Mouse (Mus musculus): ENCODE data around the gene Taldo1. TPM values are rescaled to one million over a fixed set of nuclear protein-coding genes. Genes with fewer than 3 reads are reported as not detected.
"Not testable (repeated sequence)": the region's sequence is repeated elsewhere in the genome, so short reads cannot be mapped to it uniquely, and the experiment has no call there.

Taldo1 gene
- polyA plus RNA-seq, 1 experiment from 2014 or later: 468 TPM

DNA sequence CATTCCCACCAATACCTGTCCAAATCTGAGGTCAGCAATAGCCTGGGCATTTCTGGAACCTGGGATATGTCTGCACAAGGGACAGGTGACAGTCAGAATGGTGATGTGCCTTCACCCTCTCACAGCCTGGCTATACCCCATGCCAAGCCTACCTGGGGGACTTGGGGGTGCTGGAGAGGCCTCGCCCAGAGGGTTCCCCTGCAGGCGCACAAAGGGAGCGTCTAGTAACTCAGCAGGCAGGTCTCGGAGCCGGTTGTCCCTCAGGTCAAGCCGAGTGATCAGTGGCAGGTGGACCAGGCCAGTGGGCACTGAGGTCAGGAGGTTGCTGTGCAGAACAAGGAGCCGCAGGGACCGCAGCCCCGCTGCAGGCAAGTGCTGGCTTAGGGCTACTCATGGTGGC is 49.5 kb downstream of the Taldo1 start:
- Histone ChIP-seq H3K4me1 (replicated peaks; ENCODE audit: control insufficient read depth, insufficient read depth) (peaks cover 7% of the 10 kb centered on the region; the same call in 1 of the 2 replicates), H3K9me3 (ENCODE audit: control insufficient read depth, low read length) (no peaks in the 10 kb centered on the region), H3K27ac (replicated peaks) (no peak overlapping the region), H3K4me2 (replicated peaks; ENCODE audit: low read depth) (no peak overlapping the region), H3K9ac (ENCODE audit: low read length) (no peak overlapping the region), H3K36me3 (ENCODE audit: control insufficient read depth, insufficient read depth, low read length) (no peaks in the 10 kb centered on the region), H3K4me3 (ENCODE audit: low read depth, low read length) (no peak overlapping the region), H3K27me3 (ENCODE audit: control insufficient read depth, insufficient read depth, low read length) (no peaks in the 10 kb centered on the region)
- ATAC-seq (ENCODE audit: low FRiP score, low TSS enrichment): no peak
- DNase-seq (ENCODE audit: low spot score): no peak
- 90% methylated on average over 9 of the region's 9 CpGs for WGBS
- no peak for TF ChIP-seq CTCF (IDR thresholded peaks at IDR 0.05; ENCODE audit: low read depth)
- no peak for TF ChIP-seq EP300 (optimal IDR thresholded peaks at IDR 0.05)

GRCm38 (mm10) chr7:141442199-141442598 is 50.2 kb downstream of the Taldo1 start:
- Histone ChIP-seq H3K9me3 (ENCODE audit: control insufficient read depth, low read length) (no peaks in the 10 kb centered on the region), H3K27me3 (ENCODE audit: control insufficient read depth, insufficient read depth, low read length) (no peaks in the 10 kb centered on the region), H3K4me2 (replicated peaks; ENCODE audit: low read depth) (no peak overlapping the region), H3K36me3 (ENCODE audit: control insufficient read depth, insufficient read depth, low read length) (no peaks in the 10 kb centered on the region), H3K27ac (replicated peaks) (no peak overlapping the region), H3K9ac (ENCODE audit: low read length) (no peak overlapping the region), H3K4me3 (ENCODE audit: low read depth, low read length) (no peak overlapping the region), H3K4me1 (replicated peaks; ENCODE audit: control insufficient read depth, insufficient read depth) (peaks cover 4% of the 10 kb centered on the region; the same call in 1 of the 2 replicates)
- WGBS: 91% methylated on average over 13 of the region's 13 CpGs
- TF ChIP-seq CTCF (IDR thresholded peaks at IDR 0.05; ENCODE audit: low read depth) (no peak), EP300 (optimal IDR thresholded peaks at IDR 0.05) (no peak)
- DNase-seq (ENCODE audit: low spot score) (no peak), ATAC-seq (ENCODE audit: low FRiP score, low TSS enrichment) (no peak)

DNA sequence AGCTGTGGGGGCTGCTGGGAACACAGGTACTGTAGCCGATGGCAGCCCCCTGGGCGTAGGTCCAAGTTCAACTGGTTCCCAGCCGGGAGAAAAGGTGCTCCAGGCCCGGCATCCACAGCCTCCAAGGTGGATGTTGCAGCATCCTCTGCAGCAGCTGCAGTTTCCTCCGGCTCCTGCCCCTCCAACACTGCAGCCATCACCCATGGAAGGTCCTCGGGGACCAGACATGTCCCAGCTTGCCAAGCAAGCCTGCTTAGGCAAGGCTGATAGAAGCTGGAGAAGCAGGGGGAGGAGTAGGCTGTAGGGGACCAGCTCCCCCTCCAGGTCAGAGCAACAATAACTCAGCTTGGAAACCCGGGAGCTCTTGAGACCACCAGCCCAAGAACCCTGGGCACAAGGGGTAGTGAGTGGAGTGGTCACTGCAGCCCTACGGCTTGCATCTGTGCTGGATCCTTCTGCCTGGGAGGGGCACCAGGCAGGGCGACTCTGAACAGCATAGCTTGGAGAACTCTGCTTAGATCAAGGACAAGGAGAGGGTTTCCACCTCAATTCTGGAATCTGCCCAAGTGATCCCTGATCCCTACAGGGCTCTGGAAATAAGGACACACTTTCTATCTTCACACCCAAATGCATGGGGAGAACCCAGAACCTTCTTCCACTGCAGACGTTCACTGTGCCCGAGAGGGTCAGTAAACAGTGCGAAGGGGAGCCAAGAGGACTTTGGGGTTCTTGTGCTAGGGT is 51.3 kb downstream of the Taldo1 start:
- WGBS: 13% methylated on average over 12 of the region's 12 CpGs
- no peaks in the 10 kb centered on the region for H3K27me3 ChIP-seq (ENCODE audit: control insufficient read depth, insufficient read depth, low read length)
- TF ChIP-seq EP300 (optimal IDR thresholded peaks at IDR 0.05) (no peak), CTCF (IDR thresholded peaks at IDR 0.05; ENCODE audit: low read depth) (peak; percentile 64)
- peak overlapping the region; percentile 61; the same call in 1 of the 2 replicates for H3K27ac ChIP-seq (replicated peaks)
- no peaks in the 10 kb centered on the region for H3K36me3 ChIP-seq (ENCODE audit: control insufficient read depth, insufficient read depth, low read length)
- ATAC-seq (ENCODE audit: low FRiP score, low TSS enrichment) (no peak), DNase-seq (ENCODE audit: low spot score) (no peak)
- peaks cover 4% of the 10 kb centered on the region; the same call in 1 of the 2 replicates for H3K4me1 ChIP-seq (replicated peaks; ENCODE audit: control insufficient read depth, insufficient read depth)
- H3K9ac ChIP-seq (ENCODE audit: low read length): peak overlapping the region; percentile 53
- H3K4me2 ChIP-seq (replicated peaks; ENCODE audit: low read depth): peak overlapping the region; percentile 78
- no peaks in the 10 kb centered on the region for H3K9me3 ChIP-seq (ENCODE audit: control insufficient read depth, low read length)
- peak overlapping the region; percentile 46 for H3K4me3 ChIP-seq (ENCODE audit: low read depth, low read length)

DNA sequence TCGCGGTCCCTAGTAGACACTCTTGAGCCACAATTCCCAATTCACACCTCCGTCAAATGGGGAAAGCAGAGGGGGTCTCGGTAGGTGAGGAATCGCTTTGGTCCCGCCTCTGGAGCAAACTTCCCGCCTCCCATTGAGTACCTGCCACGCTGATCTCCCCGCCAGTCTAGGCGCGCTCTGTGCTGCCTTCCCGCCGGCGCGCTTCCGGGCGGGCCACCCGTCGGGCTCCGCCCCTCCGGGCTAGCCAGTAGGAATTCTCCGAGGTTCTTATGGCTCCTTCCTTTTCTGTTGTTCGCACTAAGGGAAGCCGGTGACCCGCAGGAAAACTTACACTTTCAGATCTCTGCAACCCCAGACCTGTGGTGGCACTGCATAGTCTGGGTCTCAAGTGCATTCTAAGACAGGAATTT is 51.8 kb downstream of the Taldo1 start, which contains the start of gene Pidd1:
Gene Pidd1 (minus strand): TSS at position 198 of the 410 bp plus-strand sequence.
- H3K27me3 ChIP-seq (ENCODE audit: control insufficient read depth, insufficient read depth, low read length): no peaks in the 10 kb centered on the region
- DNase-seq (ENCODE audit: low spot score) (peak; percentile 88), ATAC-seq (ENCODE audit: low FRiP score, low TSS enrichment) (peak; percentile 69)
- H3K36me3 ChIP-seq (ENCODE audit: control insufficient read depth, insufficient read depth, low read length): peaks cover 4% of the 10 kb centered on the region; the same call in 1 of the 2 replicates
- peak within 1 kb of the TSS; percentile 53 for H3K9ac ChIP-seq (ENCODE audit: low read length)
- H3K9me3 ChIP-seq (ENCODE audit: control insufficient read depth, low read length): no peaks in the 10 kb centered on the region
- H3K4me1 ChIP-seq (replicated peaks; ENCODE audit: control insufficient read depth, insufficient read depth): peaks cover 4% of the 10 kb centered on the region; the same call in 1 of the 2 replicates
- H3K27ac ChIP-seq (replicated peaks): peak within 1 kb of the TSS; percentile 61; the same call in 1 of the 2 replicates
- H3K4me3 ChIP-seq (ENCODE audit: low read depth, low read length): peak within 1 kb of the TSS; percentile 46
- H3K4me2 ChIP-seq (replicated peaks; ENCODE audit: low read depth): peak within 1 kb of the TSS; percentile 78
- under 1% methylated on average over 25 of the region's 25 CpGs for WGBS
- TF ChIP-seq EP300 (optimal IDR thresholded peaks at IDR 0.05) (no peak), CTCF (IDR thresholded peaks at IDR 0.05; ENCODE audit: low read depth) (no peak)

DNA sequence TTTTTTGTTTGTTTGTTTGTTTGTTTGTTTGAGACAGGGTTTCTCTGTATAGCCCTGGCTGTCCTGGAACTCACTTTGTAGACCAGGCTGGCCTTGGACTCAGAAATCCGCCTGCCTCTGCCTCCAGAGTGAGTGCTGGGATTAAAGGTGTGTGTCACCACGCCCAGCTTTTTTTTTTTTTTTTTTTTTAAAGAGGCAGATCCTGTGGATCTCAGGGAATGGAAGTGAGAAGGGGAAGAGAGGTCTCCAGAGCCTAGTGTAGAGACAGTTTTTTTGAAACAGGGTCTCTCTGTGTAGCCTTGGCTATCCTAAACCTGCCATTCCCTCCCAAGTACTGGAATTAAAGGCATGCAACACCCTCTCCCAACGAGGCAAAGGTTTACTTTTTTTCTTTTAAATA is 54.4 kb downstream of the Taldo1 start:
- H3K4me1 ChIP-seq (replicated peaks; ENCODE audit: control insufficient read depth, insufficient read depth); H3K27ac ChIP-seq (replicated peaks); ATAC-seq (ENCODE audit: low FRiP score, low TSS enrichment); H3K4me3 ChIP-seq (ENCODE audit: low read depth, low read length); H3K9me3 ChIP-seq (ENCODE audit: control insufficient read depth, low read length); H3K9ac ChIP-seq (ENCODE audit: low read length); H3K27me3 ChIP-seq (ENCODE audit: control insufficient read depth, insufficient read depth, low read length); DNase-seq (ENCODE audit: low spot score); H3K36me3 ChIP-seq (ENCODE audit: control insufficient read depth, insufficient read depth, low read length): not testable (repeated sequence)
- 76% methylated on average over 3 of the region's 3 CpGs for WGBS
- peak overlapping the region; percentile 70; the same call in 1 of the 2 replicates for H3K4me2 ChIP-seq (replicated peaks; ENCODE audit: low read depth)

All from stomach, postnatal 0 days (tissue).